Mouse (Mus musculus) kidney, embryonic 16.5 days (tissue): ENCODE results near the gene Kcnc1. TPM values are rescaled to one million over a fixed set of nuclear protein-coding genes. Genes with fewer than 3 reads are reported as not detected.
A peak's percentile ranks its signal among the peaks of the same experiment; 100 is the strongest.

Source experiments
- ATAC-seq: fragments of 200-750 bp; cut with Nextera tagmentation; 2 replicates; pipeline ENCODE4 v1.8.0; 2017; ENCODE audit warnings: moderate TSS enrichment; ENCODE audit not compliant: low FRiP score, low TSS enrichment
- H3K27ac ChIP-seq: fragments of 300-500 bp; sonication (generic); 2 replicates; pipeline ENCODE4 v1.5.1; 2014; ENCODE audit warnings: low read length
- H3K27me3 ChIP-seq: fragments of 300-500 bp; sonication (generic); 2 replicates; pipeline ENCODE4 v1.6.1; 2014; ENCODE audit warnings: low read length, control low read depth, mixed read lengths; ENCODE audit not compliant: insufficient read depth
- H3K36me3 ChIP-seq: fragments of 300-500 bp; sonication (generic); 2 replicates; pipeline ENCODE4 v1.6.1; 2014; ENCODE audit warnings: low read length, control low read depth, mixed read lengths; ENCODE audit not compliant: insufficient read depth
- H3K4me1 ChIP-seq: fragments of 300-500 bp; sonication (generic); 2 replicates; pipeline ENCODE4 v1.6.1; 2014; ENCODE audit warnings: low read length, control low read depth, mixed read lengths; ENCODE audit not compliant: insufficient read depth
- H3K4me2 ChIP-seq: fragments of 300-500 bp; sonication (generic); replicated peaks from 2 replicates; pipeline ENCODE4 v1.6.1; 2014; ENCODE audit warnings: low read depth, low read length
- H3K4me3 ChIP-seq: fragments of 300-500 bp; sonication (generic); 2 replicates; pipeline ENCODE4 v1.5.1; 2014; ENCODE audit warnings: mild to moderate bottlenecking, low read length
- H3K9ac ChIP-seq: fragments of 300-500 bp; sonication (generic); replicated peaks from 2 replicates; pipeline ENCODE4 v1.6.1; 2014; ENCODE audit warnings: low read length
- H3K9me3 ChIP-seq: fragments of 300-500 bp; sonication (generic); 2 replicates; pipeline ENCODE4 v1.6.1; 2016; ENCODE audit warnings: low read length, control low read depth
- WGBS: fragments of 180-500 bp; shearing (Covaris S2); extraction: QIAGEN DNeasy Blood & Tissue Kit; methylation state at CpG from one replicate; pipeline ENCODE4 v1.1.7; 2014; 5-methylcytosine and 5-hydroxymethylcytosine counted together
- polyA plus RNA-seq: library from polyadenylated mRNA; unstranded; fragments of >200 nt; fragmentation: Nextera tagmentation; extraction: Ambion mirVana; gene quantifications from 2 replicates; pipeline ENCODE4 v1.2.1, GENCODE M21; 2015

Gene Kcnc1
- polyA plus RNA-seq, result 0.04 TPM in 1 of 2 replicates, not detected in the other

GRCm38 (mm10) chr7:46396231-46396927, at the start of gene Kcnc1:
TSS of gene Kcnc1 (plus strand) at chr7:46396497.
- H3K9ac ChIP-seq, result no peak within 1 kb of the TSS
- H3K4me1 ChIP-seq, result peaks cover 17% of the 10 kb centered on the region
- H3K27ac ChIP-seq, result no peak within 1 kb of the TSS
- H3K36me3 ChIP-seq, result no peaks in the 10 kb centered on the region
- H3K9me3 ChIP-seq, result no peaks in the 10 kb centered on the region
- peak within 1 kb of the TSS; percentile 89 for H3K4me2 ChIP-seq
- ATAC-seq, result peak; percentile 87
- peak within 1 kb of the TSS; percentile 50 for H3K4me3 ChIP-seq
- under 1% methylated on average over 57 of the region's 93 CpGs for WGBS
- peaks cover 68% of the 10 kb centered on the region for H3K27me3 ChIP-seq

- Histone ChIP-seq H3K9me3 (no peaks in the 10 kb centered on the region), H3K9ac (no peak overlapping the region), H3K4me2 (no peak overlapping the region), H3K36me3 (no peaks in the 10 kb centered on the region), H3K4me3 (no peak overlapping the region), H3K27ac (no peak overlapping the region), H3K27me3 (peaks cover 57% of the 10 kb centered on the region), H3K4me1 (no peaks in the 10 kb centered on the region)
- ATAC-seq, result no peak
- WGBS, result 67% methylated on average over 4 of the region's 4 CpGs
Measured at GRCm38 (mm10) chr7:46347692-46348091, 48.6 kb upstream of the Kcnc1 start.

DNA sequence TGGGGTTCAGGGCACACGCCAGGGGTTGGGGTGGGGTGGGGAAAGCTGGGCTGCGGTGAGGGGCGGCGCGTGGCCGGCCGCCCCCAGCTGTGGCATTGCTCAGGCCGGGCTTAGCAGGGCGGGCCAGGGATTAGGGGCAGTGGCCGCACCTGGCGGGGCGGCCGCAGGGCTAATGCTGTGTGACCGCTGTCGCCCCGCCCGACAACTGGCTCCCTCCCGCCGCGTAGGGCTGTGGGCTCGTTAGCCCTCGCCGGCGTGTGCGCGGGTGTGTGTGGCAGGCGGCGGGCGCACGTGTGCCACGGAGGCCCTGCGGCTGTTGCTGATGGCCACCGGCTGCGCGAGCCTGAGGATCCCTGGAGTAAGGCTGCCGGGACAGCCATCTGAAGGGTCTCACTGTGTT, 47.5 kb upstream of the Kcnc1 start:
- no peak for ATAC-seq
- Histone ChIP-seq H3K9ac (no peak overlapping the region), H3K9me3 (no peaks in the 10 kb centered on the region), H3K4me3 (no peak overlapping the region), H3K4me2 (no peak overlapping the region), H3K4me1 (no peaks in the 10 kb centered on the region), H3K36me3 (no peaks in the 10 kb centered on the region), H3K27ac (no peak overlapping the region), H3K27me3 (peaks cover 57% of the 10 kb centered on the region)
- WGBS, result 3% methylated on average over 35 of the region's 36 CpGs

DNA sequence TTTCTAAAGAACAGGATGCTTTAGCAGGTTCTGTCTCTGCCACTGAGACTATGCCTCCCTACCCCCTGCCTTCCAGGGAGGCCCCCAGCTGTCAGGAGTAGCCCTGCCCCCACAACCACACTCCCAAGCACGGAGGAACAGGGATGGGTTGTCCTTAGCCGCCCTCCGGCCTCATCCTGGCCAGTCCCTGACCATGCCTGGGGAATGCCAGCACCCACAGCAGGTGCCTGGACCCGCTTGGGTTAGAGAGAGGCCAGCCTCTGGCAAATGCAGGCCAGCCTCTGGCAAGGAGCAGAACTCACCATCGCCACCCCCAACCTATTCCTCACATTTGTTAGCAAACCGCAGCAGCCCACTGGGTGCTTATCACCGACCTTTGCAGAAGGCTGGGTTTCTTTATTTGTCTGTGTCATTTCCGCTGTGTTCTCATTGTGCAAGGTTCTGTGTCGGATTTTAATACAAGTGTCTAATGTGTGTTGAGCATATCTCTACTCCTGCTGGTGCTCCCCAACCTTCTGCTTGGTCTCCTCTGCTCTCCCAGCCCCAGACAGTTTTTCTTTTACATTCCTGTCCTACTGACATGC, 46.1 kb upstream of the Kcnc1 start:
- Histone ChIP-seq H3K27me3 (peaks cover 51% of the 10 kb centered on the region), H3K27ac (no peak overlapping the region), H3K9me3 (no peaks in the 10 kb centered on the region), H3K9ac (no peak overlapping the region), H3K36me3 (no peaks in the 10 kb centered on the region), H3K4me3 (no peak overlapping the region), H3K4me1 (no peaks in the 10 kb centered on the region), H3K4me2 (no peak overlapping the region)
- WGBS, result 54% methylated on average over 9 of the region's 9 CpGs
- ATAC-seq, result no peak

DNA sequence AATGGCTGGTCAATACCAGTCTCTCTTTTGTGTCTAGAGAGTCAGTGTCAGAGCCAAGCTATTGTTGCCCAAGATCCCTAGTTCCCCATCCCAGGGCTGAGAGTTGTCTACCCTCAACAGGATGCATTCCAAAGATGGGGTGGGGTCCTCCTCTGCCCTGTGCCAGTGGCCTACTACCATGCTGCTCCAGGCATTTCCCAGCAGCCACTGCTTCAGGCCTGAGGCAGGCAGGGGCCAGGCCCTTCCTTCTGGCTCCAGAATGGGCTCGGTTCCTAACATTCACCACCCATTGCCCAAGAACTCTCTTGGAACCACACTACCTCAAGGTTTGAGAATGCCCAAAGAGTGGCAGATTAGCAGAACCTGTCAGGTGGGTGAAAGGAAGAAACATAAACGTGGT, 43.5 kb upstream of the Kcnc1 start:
- no peak overlapping the region for H3K27ac ChIP-seq
- H3K9ac ChIP-seq, result no peak overlapping the region
- no peak for ATAC-seq
- no peaks in the 10 kb centered on the region for H3K4me1 ChIP-seq
- H3K9me3 ChIP-seq, result no peaks in the 10 kb centered on the region
- H3K27me3 ChIP-seq, result peaks cover 37% of the 10 kb centered on the region
- WGBS, result 71% methylated on average over 2 of the region's 2 CpGs
- H3K36me3 ChIP-seq, result no peaks in the 10 kb centered on the region
- H3K4me3 ChIP-seq, result no peak overlapping the region
- no peak overlapping the region for H3K4me2 ChIP-seq

GRCm38 (mm10) chr7:46353216-46353615, 43.1 kb upstream of the Kcnc1 start:
- Histone ChIP-seq H3K27ac (no peak overlapping the region), H3K9me3 (no peaks in the 10 kb centered on the region), H3K4me3 (no peak overlapping the region), H3K27me3 (peaks cover 32% of the 10 kb centered on the region), H3K9ac (no peak overlapping the region), H3K4me2 (no peak overlapping the region), H3K4me1 (no peaks in the 10 kb centered on the region), H3K36me3 (no peaks in the 10 kb centered on the region)
- 22% methylated on average over 8 of the region's 8 CpGs for WGBS
- no peak for ATAC-seq

DNA sequence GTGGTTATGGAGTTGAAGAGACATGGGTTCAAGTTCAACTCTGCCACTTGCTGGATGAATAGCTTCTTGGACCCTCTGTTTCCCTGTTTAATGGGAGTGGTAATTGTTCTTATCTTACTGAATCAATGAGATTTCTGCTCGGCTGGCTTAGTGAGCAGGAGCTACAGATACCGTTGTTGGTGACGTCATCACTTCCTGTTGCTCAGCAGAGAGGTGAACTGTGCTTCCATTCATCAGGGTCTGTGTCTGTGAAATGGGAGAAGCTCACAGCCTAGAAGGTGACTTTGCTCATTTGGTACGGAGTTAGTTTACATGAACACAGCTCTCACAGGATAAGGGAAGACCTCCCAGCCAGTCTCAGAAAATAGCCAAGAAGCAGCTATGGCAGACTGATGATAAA, 42.4 kb upstream of the Kcnc1 start:
- Histone ChIP-seq H3K36me3 (no peaks in the 10 kb centered on the region), H3K27me3 (peaks cover 26% of the 10 kb centered on the region), H3K4me1 (no peaks in the 10 kb centered on the region), H3K9ac (no peak overlapping the region), H3K27ac (no peak overlapping the region), H3K9me3 (no peaks in the 10 kb centered on the region), H3K4me3 (no peak overlapping the region), H3K4me2 (no peak overlapping the region)
- 47% methylated on average over 4 of the region's 4 CpGs for WGBS
- no peak for ATAC-seq

GRCm38 (mm10) chr7:46361776-46362175, 34.5 kb upstream of the Kcnc1 start:
- Histone ChIP-seq H3K4me1 (no peaks in the 10 kb centered on the region), H3K4me3 (no peak overlapping the region), H3K9ac (no peak overlapping the region), H3K9me3 (no peaks in the 10 kb centered on the region), H3K36me3 (no peaks in the 10 kb centered on the region), H3K4me2 (no peak overlapping the region), H3K27me3 (no peaks in the 10 kb centered on the region), H3K27ac (no peak overlapping the region)
- ATAC-seq, result no peak

DNA sequence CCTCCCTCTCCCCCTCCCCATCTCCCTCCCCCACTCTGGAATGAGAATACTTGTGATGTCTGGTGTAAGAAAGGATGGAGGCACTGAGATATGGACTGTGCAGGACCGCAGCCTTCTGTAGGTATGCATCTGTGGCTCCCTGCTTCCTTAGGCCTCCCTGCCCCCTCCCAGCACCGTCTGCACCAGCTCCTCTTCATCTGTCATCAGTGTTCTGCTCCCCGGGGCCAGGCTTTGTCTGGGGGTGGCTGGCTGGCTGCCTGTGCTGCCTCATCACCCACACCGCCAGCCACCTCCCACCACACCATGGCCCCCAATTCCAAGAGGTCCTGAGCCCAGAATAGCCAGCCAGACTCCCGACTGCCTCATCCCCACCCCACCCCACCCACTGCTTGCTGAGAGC, 32.1 kb upstream of the Kcnc1 start:
- Histone ChIP-seq H3K27ac (no peak overlapping the region), H3K27me3 (no peaks in the 10 kb centered on the region), H3K9me3 (no peaks in the 10 kb centered on the region), H3K4me3 (no peak overlapping the region), H3K36me3 (no peaks in the 10 kb centered on the region), H3K9ac (no peak overlapping the region), H3K4me2 (no peak overlapping the region), H3K4me1 (no peaks in the 10 kb centered on the region)
- ATAC-seq, result no peak
- 69% methylated on average over 3 of the region's 5 CpGs for WGBS

DNA sequence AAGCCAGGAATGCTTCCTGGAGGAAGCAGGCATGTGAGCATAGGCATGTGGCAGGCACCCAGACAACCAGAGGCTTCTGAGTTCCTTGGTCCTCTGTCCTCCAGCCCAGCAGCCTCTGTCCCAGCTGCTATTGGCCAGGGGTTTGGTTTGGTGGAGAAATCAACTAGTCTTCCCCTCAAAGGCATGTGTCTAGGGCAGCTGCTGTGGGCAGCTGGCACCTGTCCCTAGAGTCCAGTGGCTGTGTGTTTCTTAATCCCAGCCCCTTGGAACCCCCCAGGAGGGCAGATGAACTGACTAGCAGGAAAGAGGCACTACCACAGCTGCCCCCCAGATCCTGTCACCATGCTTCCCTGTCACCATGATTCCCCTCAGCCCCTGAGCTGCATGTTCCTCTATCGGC, 30.5 kb upstream of the Kcnc1 start:
- Histone ChIP-seq H3K27me3 (no peaks in the 10 kb centered on the region), H3K4me3 (no peak overlapping the region), H3K27ac (no peak overlapping the region), H3K36me3 (no peaks in the 10 kb centered on the region), H3K4me2 (no peak overlapping the region), H3K9me3 (no peaks in the 10 kb centered on the region), H3K9ac (no peak overlapping the region), H3K4me1 (no peaks in the 10 kb centered on the region)
- 72% methylated on average over 1 of the region's 1 CpGs for WGBS
- no peak for ATAC-seq
